Mouse (Mus musculus) liver, postnatal 0 days (tissue): Measurements from ENCODE around the gene Sf3a2.

Experiments used
- CTCF ChIP-seq: sonication (generic); IDR thresholded peaks from 2 replicates; pipeline ENCODE4 v1.5.1; 2016; ENCODE audit warnings: antibody characterized with exemption, low read depth
- EP300 ChIP-seq: IDR thresholded peaks from 2 replicates; pipeline ENCODE4 v1.6.1; 2016; ENCODE audit warnings: antibody characterized with exemption, low read depth, mild to moderate bottlenecking

DNA sequence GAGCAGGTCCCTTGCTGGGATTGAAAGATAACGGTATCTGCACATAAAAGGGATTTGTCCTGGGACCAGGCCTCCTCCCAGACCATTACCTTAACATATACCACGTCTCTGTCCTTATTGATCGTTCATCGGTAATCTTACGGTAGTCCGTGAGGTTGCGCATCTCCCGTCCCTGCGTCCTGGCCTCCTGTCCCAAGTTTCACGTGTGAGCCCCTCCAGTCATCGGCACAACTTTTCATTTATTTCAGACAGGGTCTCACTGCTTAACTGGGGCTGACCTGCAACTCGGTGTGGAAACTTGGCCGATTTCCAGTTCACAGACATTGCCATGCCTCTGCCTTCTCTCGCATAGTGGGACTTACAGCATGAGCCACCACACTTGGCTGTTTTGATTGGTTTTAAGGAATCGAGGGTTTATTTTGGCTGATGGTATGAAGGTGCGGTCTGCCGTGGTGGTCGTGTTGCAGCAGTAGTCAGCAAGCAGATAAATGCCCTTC lies 1.1 kb downstream of the Sf3a2 start:
- TF ChIP-seq CTCF (no peak), EP300 (no peak)
